Mouse (Mus musculus): ENCODE results near the gene Golga7b. TPM values are rescaled to one million over a fixed set of nuclear protein-coding genes. Genes with fewer than 3 reads are reported as not detected.

Gene Golga7b
- total and polyA plus RNA-seq, 2 experiments from 2014 or later = 61.4 to 79.1 TPM

DNA sequence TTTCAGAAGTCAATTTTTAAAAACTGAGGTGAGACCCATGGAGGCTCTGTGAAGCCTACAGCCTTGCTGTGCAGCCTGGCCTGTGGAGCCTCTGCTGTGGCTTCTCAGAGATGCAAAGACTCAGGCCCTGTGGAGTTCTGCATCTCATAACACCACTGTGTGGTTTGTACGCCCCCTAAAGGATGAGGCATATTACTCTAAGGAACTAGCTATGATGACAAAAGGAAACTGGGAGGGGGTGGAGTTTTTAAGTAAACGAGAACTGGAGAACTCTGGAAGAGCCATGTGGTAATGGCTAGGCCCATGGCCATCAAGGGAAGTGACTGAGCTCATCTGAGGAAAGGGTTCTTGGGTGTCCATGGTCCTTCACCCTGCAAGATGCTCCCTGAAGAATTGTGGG, 64.0 kb downstream of the Golga7b start:
- WGBS = 33% methylated on average over 2 of the region's 2 CpGs
- no peak for TF ChIP-seq CTCF (IDR thresholded peaks at IDR 0.05; ENCODE audit: low read depth)
- H3K4me3 ChIP-seq (ENCODE audit: low read depth, low read length) = no peak overlapping the region
- no peak overlapping the region for H3K9ac ChIP-seq
- H3K4me2 ChIP-seq (ENCODE audit: low read depth) = no peak overlapping the region
- ATAC-seq = no peak
- DNase-seq = no peak
- H3K4me1 ChIP-seq (ENCODE audit: insufficient read depth) = peaks cover 11% of the 10 kb centered on the region
- no peaks in the 10 kb centered on the region for H3K36me3 ChIP-seq (ENCODE audit: insufficient read depth)
- H3K9me3 ChIP-seq (ENCODE audit: low read length) = no peaks in the 10 kb centered on the region
- no peaks in the 10 kb centered on the region for H3K27me3 ChIP-seq (ENCODE audit: insufficient read depth, low read length)
- 0 out of 2 replicates have a peak overlapping the region, but pooled peaks have one; percentile 67 for H3K27ac ChIP-seq (ENCODE audit: low read depth, low read length)

DNA sequence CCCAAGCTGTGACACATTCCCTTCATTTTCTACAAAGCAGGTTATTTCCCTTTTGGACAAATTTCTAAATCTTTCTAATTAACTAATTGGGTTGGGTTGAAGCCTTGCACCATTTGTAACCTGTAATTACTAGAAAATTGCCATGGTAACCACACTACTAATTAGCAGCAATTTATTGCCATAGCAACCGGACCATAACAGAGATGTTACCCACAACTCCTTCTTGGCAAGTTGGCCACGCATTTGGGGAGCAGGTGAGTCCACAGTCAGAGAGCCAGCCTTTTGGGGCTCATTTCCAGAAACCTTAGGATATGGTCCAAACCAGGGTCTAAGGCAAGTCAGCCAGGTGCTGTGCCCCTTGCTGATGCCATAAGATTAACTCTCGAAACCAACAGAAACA, 64.8 kb downstream of the Golga7b start:
- Histone ChIP-seq H3K4me3 (ENCODE audit: low read depth, low read length) (no peak overlapping the region), H3K4me2 (ENCODE audit: low read depth) (no peak overlapping the region; the same call in 1 of the 2 replicates), H3K36me3 (ENCODE audit: insufficient read depth) (no peaks in the 10 kb centered on the region), H3K9me3 (ENCODE audit: low read length) (no peaks in the 10 kb centered on the region), H3K27ac (ENCODE audit: low read depth, low read length) (peak overlapping the region; percentile 67; the same call in 1 of the 2 replicates), H3K27me3 (ENCODE audit: insufficient read depth, low read length) (no peaks in the 10 kb centered on the region), H3K9ac (no peak overlapping the region), H3K4me1 (ENCODE audit: insufficient read depth) (peaks cover 18% of the 10 kb centered on the region)
- no peak for TF ChIP-seq CTCF (IDR thresholded peaks at IDR 0.05; ENCODE audit: low read depth)
- DNase-seq (peak; percentile 76), ATAC-seq (peak; percentile 23; the same call in 1 of the 2 replicates)
- WGBS = 34% methylated on average over 3 of the region's 3 CpGs

DNA sequence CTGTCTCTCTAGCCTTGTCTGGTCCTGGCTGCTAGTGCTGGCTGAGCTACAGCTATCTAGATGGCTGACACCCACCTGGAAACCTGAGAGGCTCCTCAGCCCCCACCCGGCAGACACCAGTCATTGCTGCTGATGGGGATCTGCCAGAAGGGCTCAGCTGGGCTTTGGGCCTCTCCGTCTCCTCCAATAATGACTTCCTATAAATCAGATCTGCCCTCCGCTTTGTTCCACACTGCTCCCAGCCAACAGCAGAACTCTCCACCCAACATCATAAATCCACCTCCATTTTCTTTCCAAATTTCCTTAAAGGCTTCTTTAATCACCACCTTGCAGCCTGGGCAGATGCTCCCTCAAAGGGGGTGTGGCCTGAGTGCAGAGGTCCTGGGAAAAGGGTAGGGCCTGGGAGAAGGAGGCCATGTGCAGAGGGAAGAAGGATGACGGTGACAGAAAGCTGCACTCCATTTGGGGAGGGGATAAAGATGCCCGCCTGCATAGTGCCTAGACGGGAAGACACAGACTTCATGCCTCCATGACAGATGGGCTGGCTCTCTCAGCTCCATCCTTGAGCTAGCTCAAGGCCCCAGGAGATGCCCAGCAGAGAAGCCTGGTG, 67.8 kb downstream of the Golga7b start:
- TF ChIP-seq CTCF (IDR thresholded peaks at IDR 0.05; ENCODE audit: low read depth) = no peak
- no peak for ATAC-seq
- Histone ChIP-seq H3K9me3 (ENCODE audit: low read length) (no peaks in the 10 kb centered on the region), H3K27ac (ENCODE audit: low read depth, low read length) (no peak overlapping the region), H3K27me3 (ENCODE audit: insufficient read depth, low read length) (no peaks in the 10 kb centered on the region), H3K4me1 (ENCODE audit: insufficient read depth) (peaks cover 40% of the 10 kb centered on the region), H3K4me3 (ENCODE audit: low read depth, low read length) (no peak overlapping the region), H3K4me2 (ENCODE audit: low read depth) (no peak overlapping the region), H3K9ac (no peak overlapping the region), H3K36me3 (ENCODE audit: insufficient read depth) (no peaks in the 10 kb centered on the region)
- 69% methylated on average over 6 of the region's 6 CpGs for WGBS
- no peak for DNase-seq

DNA sequence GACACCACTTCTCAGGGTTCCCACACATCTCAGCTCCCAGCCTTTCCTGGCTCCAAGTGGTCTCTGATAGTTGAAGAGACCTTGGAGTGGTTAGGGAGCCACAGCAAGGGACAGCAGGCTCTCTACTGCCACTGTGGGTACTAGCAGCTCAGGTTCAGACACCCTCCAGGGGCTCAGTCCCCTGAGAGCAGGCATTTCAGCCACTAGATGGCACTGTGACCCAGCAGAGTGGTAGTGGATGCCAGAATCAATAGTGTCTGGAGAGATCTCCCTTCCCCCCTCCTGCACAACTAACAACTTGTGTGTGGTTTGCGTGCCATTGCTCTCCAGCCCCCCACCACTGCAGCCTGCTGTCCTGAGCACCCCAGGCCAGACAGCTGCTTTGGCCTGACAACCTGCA, 68.5 kb downstream of the Golga7b start:
- H3K4me3 ChIP-seq (ENCODE audit: low read depth, low read length) = no peak overlapping the region
- no peak overlapping the region for H3K27ac ChIP-seq (ENCODE audit: low read depth, low read length)
- H3K9me3 ChIP-seq (ENCODE audit: low read length) = no peaks in the 10 kb centered on the region
- peak; percentile 96 for DNase-seq
- no peak overlapping the region for H3K4me2 ChIP-seq (ENCODE audit: low read depth)
- peak; percentile 87 for ATAC-seq
- H3K4me1 ChIP-seq (ENCODE audit: insufficient read depth) = peaks cover 40% of the 10 kb centered on the region
- H3K36me3 ChIP-seq (ENCODE audit: insufficient read depth) = no peaks in the 10 kb centered on the region
- 0% methylated on average over 1 of the region's 1 CpGs for WGBS
- H3K9ac ChIP-seq = no peak overlapping the region
- H3K27me3 ChIP-seq (ENCODE audit: insufficient read depth, low read length) = no peaks in the 10 kb centered on the region
- peak; percentile 99 for TF ChIP-seq CTCF (IDR thresholded peaks at IDR 0.05; ENCODE audit: low read depth)

DNA sequence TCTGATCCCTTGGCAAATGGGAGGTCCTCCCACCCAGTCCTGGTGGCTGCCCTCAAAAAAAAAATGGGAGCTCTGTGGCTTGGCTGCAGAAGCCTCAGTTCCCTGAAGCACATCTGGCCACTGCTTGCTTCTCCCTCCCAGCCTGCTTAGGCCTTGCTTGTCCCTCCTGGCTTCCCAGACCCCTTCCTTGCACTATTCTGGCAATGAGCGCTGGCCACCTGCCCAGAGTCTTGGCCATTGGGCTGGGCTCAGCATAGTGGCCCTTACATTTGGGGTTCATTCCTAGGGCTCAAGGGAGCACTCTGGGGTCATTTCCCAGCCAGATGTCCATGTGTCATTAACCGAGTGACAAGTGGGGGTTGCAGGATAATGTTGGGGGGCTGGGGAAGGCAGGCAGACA, 69.2 kb downstream of the Golga7b start:
- no peaks in the 10 kb centered on the region for H3K36me3 ChIP-seq (ENCODE audit: insufficient read depth)
- no peak overlapping the region for H3K9ac ChIP-seq
- H3K4me1 ChIP-seq (ENCODE audit: insufficient read depth) = peaks cover 39% of the 10 kb centered on the region
- H3K9me3 ChIP-seq (ENCODE audit: low read length) = no peaks in the 10 kb centered on the region
- TF ChIP-seq CTCF (IDR thresholded peaks at IDR 0.05; ENCODE audit: low read depth) = no peak
- WGBS = 63% methylated on average over 2 of the region's 2 CpGs
- no peak overlapping the region for H3K4me2 ChIP-seq (ENCODE audit: low read depth)
- no peak overlapping the region for H3K4me3 ChIP-seq (ENCODE audit: low read depth, low read length)
- peak; percentile 54 for DNase-seq
- 0 out of 2 replicates have a peak, but pooled peaks have one; percentile 10 for ATAC-seq
- peak overlapping the region; percentile 76 for H3K27ac ChIP-seq (ENCODE audit: low read depth, low read length)
- no peaks in the 10 kb centered on the region for H3K27me3 ChIP-seq (ENCODE audit: insufficient read depth, low read length)

DNA sequence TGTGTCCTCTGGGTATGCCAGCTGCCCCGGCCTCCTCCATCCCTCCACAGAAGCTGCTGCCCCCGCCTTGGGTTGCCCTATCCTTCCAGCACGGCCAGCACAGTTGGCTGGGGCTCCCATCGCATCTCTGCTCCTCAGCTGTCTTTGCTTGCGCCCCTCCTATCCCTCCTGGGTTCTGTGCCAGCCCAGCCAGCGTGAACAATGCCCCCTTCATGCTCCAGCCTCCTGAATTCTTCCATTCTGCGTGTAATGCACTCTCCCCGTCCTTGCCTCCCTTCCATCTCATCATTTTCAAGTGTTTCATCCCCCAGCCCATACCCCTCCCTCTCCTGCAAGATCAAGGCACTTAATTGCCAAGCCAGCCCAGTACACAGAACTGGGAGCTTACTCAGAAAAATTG, 69.6 kb downstream of the Golga7b start:
- no peaks in the 10 kb centered on the region for H3K27me3 ChIP-seq (ENCODE audit: insufficient read depth, low read length)
- no peaks in the 10 kb centered on the region for H3K9me3 ChIP-seq (ENCODE audit: low read length)
- H3K4me3 ChIP-seq (ENCODE audit: low read depth, low read length) = no peak overlapping the region
- no peak overlapping the region for H3K9ac ChIP-seq
- no peak overlapping the region for H3K4me2 ChIP-seq (ENCODE audit: low read depth)
- ATAC-seq = peak; percentile 54
- DNase-seq = peak; percentile 67
- TF ChIP-seq CTCF (IDR thresholded peaks at IDR 0.05; ENCODE audit: low read depth) = no peak
- H3K36me3 ChIP-seq (ENCODE audit: insufficient read depth) = no peaks in the 10 kb centered on the region
- WGBS = 26% methylated on average over 8 of the region's 8 CpGs
- peaks cover 34% of the 10 kb centered on the region for H3K4me1 ChIP-seq (ENCODE audit: insufficient read depth)
- peak overlapping the region; percentile 76 for H3K27ac ChIP-seq (ENCODE audit: low read depth, low read length)

DNA sequence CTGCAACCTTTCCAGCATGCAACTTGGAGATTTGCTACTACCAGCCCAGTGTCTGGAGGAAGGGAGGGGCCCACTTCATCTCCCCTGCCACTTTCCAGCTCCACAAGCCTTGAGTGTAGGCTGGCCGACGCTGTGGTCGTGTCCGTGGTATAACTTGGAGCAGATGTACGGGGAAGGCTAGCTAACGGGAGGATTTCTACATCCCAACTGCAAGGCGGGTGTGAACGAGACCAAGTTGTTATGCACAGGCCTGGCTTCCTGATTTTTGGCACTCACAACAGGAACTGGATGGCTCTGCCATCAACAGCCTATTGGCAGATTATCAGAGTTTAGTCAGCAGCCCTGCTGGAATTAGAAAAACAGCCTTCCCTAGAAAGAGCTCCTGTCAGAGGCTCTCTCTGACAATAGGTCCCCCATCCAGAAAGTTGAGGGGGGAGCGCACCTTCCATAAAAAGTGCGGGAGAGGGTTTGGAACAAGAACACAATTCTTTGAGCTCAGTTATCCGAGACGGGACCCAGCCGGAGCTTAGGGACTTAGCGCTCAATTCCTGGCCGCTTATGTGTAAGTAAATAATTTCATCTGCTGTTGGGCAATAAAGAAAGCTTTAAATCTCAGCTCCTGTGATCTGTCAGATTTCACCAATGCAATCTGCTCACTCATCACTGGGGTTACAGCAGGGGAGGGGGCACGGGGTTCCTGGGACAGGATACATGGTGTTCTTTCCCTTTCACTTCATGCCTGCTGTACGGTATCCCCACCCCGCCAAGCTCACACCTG, 70.5 kb downstream of the Golga7b start:
- no peak overlapping the region for H3K4me3 ChIP-seq (ENCODE audit: low read depth, low read length)
- peak overlapping the region; percentile 76 for H3K27ac ChIP-seq (ENCODE audit: low read depth, low read length)
- DNase-seq (peak; percentile 79), ATAC-seq (peak; percentile 52)
- H3K27me3 ChIP-seq (ENCODE audit: insufficient read depth, low read length) = no peaks in the 10 kb centered on the region
- no peaks in the 10 kb centered on the region for H3K36me3 ChIP-seq (ENCODE audit: insufficient read depth)
- peak overlapping the region; percentile 23 for H3K4me2 ChIP-seq (ENCODE audit: low read depth)
- 29% methylated on average over 18 of the region's 18 CpGs for WGBS
- TF ChIP-seq CTCF (IDR thresholded peaks at IDR 0.05; ENCODE audit: low read depth) = no peak
- H3K4me1 ChIP-seq (ENCODE audit: insufficient read depth) = peaks cover 32% of the 10 kb centered on the region
- H3K9me3 ChIP-seq (ENCODE audit: low read length) = no peaks in the 10 kb centered on the region
- H3K9ac ChIP-seq = no peak overlapping the region; the same call in 1 of the 2 replicates

Small RNA genes lying within 50 kb of the gene (microRNA-seq; reads per million reads assigned to microRNA genes)
- gene Gm26339 = 0 reads per million in 2 experiments
- gene Mir3085 = 4.6 to 7.4 reads per million in 2 experiments

Other genes starting within 250 kb of the Golga7b start
- 0.69 TPM in 1 of 2 replicates, not detected in the other for gene Ankrd2, start 211.6 kb upstream of the Golga7b start, total RNA-seq (2014; rRNA removed)
- gene Ankrd2, start 211.6 kb upstream of the Golga7b start, polyA plus RNA-seq (2015; fragmentation: Nextera tagmentation; extraction: Ambion mirVana) = 1.2 and 1.4 TPM in 2 replicates
- gene Hoga1, start 202.0 kb upstream of the Golga7b start, total RNA-seq (2014; rRNA removed) = 3.3 and 3.6 TPM in 2 replicates
- 2.8 and 3.5 TPM in 2 replicates for gene Hoga1, start 202.0 kb upstream of the Golga7b start, polyA plus RNA-seq (2015; fragmentation: Nextera tagmentation; extraction: Ambion mirVana)
- gene 4933411K16Rik, start 195.3 kb upstream of the Golga7b start, total RNA-seq (2014; rRNA removed) = 0.15 and 0.24 TPM in 2 replicates
- not detected in 2 replicates for gene 4933411K16Rik, start 195.3 kb upstream of the Golga7b start, polyA plus RNA-seq (2015; fragmentation: Nextera tagmentation; extraction: Ambion mirVana)
- gene Morn4, start 161.2 kb upstream of the Golga7b start, total RNA-seq (2014; rRNA removed) = 55.9 and 57.0 TPM in 2 replicates
- gene Morn4, start 161.2 kb upstream of the Golga7b start, polyA plus RNA-seq (2015; fragmentation: Nextera tagmentation; extraction: Ambion mirVana) = 150 and 167 TPM in 2 replicates
- 13.7 and 16.3 TPM in 2 replicates for gene Pi4k2a, start 157.1 kb upstream of the Golga7b start, total RNA-seq (2014; rRNA removed)
- gene Pi4k2a, start 157.1 kb upstream of the Golga7b start, polyA plus RNA-seq (2015; fragmentation: Nextera tagmentation; extraction: Ambion mirVana) = 29.7 and 34.1 TPM in 2 replicates
- gene Avpi1, start 118.5 kb upstream of the Golga7b start, total RNA-seq (2014; rRNA removed) = 9.5 and 17.5 TPM in 2 replicates
- gene Avpi1, start 118.5 kb upstream of the Golga7b start, polyA plus RNA-seq (2015; fragmentation: Nextera tagmentation; extraction: Ambion mirVana) = 14.3 and 15.4 TPM in 2 replicates
- gene Marveld1, start 100.2 kb upstream of the Golga7b start, total RNA-seq (2014; rRNA removed) = 8.2 and 11.9 TPM in 2 replicates
- gene Marveld1, start 100.2 kb upstream of the Golga7b start, polyA plus RNA-seq (2015; fragmentation: Nextera tagmentation; extraction: Ambion mirVana) = 2.9 and 4.3 TPM in 2 replicates
- gene Zfyve27, start 83.6 kb upstream of the Golga7b start, total RNA-seq (2014; rRNA removed) = 70.8 and 94.4 TPM in 2 replicates
- gene Zfyve27, start 83.6 kb upstream of the Golga7b start, polyA plus RNA-seq (2015; fragmentation: Nextera tagmentation; extraction: Ambion mirVana) = 32.4 and 44.1 TPM in 2 replicates
- gene Sfrp5, start 45.3 kb upstream of the Golga7b start, total RNA-seq (2014; rRNA removed) = 1.8 and 3.7 TPM in 2 replicates
- gene Sfrp5, start 45.3 kb upstream of the Golga7b start, polyA plus RNA-seq (2015; fragmentation: Nextera tagmentation; extraction: Ambion mirVana) = 2.7 and 3.4 TPM in 2 replicates
- gene Crtac1, start 184.2 kb downstream of the Golga7b start, total RNA-seq (2014; rRNA removed) = 14.6 and 16.6 TPM in 2 replicates
- 38.1 and 49.9 TPM in 2 replicates for gene Crtac1, start 184.2 kb downstream of the Golga7b start, polyA plus RNA-seq (2015; fragmentation: Nextera tagmentation; extraction: Ambion mirVana)